Mouse (Mus musculus) olfactory bulb, adult 2 months (tissue): ENCODE results near the gene Nanp.

ENCODE experiments used
- CTCF ChIP-seq: fragments of 200-500 bp; IDR thresholded peaks from 2 replicates; pipeline ENCODE4 v1.5.1; 2012; ENCODE audit warnings: low read depth, mild to moderate bottlenecking, low read length, moderate library complexity; ENCODE audit not compliant: insufficient read depth
- POLR2A ChIP-seq: fragments of 200-500 bp; IDR thresholded peaks from 2 replicates; pipeline ENCODE4 v1.6.1; 2012; ENCODE audit warnings: mild to moderate bottlenecking, low read depth, low read length, moderate library complexity; ENCODE audit not compliant: insufficient read depth

GRCm38 (mm10) chr2:150990506-150990905 lies 48.7 kb downstream of the Nanp start:
- TF ChIP-seq POLR2A = no peak
- TF ChIP-seq CTCF = no peak
